Mouse (Mus musculus): ENCODE results near the gene Nfatc2.

The Nfatc2 gene

DNA sequence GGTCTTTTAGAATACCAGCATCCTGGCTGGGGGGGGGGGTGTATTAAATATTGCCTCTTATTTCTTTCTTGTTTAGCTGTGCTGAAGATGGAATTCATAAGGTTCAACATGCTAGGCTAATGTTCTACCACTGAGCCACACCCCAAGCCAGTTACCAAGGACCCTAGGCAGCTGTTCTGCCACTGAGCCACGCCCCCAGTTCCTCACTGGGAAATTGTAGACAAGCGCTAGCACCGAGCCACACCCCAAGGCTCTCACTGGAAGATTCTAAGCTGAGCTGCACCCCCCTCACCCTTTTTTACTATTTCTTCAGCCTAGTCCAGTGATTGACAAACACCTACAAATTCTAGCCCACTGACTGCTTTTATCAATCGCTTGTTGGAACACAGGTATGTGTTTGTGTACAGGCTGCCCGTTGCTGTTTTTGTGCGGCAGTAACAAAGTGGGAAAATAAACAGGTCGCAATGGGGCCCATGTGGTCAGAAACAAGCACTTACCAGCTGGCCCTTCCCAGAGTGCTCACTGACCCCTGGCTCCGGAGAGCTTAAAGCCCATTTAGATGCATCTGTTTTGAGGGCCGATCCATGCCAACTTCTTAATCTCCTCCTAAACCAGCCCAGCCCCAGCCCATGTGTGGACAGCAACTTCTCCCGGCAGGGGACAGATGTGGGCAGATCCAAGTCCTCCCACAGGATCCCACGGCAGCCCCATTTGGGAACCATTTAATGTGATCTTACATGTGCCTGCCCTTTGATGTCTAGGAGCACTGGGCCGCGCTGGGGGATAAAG, 11.8 kb upstream of the Nfatc2 start:
- in situ Hi-C loops (cut with MboI; ENCODE audit: unreplicated experiment in 2 of 2), result no loop called here

DNA sequence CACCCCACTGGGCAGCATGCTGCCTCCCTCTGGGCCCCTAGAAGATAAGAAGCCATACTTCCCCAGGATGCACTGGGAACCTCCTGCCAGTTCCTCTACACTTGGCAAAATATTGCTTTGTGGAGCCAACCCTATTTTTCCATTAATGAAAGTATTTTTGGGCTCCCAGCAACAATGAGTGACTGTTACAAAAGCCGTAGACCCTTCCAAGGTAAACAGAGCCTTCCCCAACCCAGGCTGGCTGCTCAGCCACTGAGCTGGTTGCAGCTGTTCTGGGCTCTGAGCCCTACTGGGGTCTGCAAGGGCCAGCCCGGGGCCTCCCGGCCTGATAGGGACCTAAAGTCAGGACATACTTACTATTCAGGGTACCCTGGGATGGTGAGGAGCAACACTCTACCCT, 9.5 kb upstream of the Nfatc2 start:
- in situ Hi-C loops (cut with MboI; ENCODE audit: unreplicated experiment in 2 of 2), result no loop called here

DNA sequence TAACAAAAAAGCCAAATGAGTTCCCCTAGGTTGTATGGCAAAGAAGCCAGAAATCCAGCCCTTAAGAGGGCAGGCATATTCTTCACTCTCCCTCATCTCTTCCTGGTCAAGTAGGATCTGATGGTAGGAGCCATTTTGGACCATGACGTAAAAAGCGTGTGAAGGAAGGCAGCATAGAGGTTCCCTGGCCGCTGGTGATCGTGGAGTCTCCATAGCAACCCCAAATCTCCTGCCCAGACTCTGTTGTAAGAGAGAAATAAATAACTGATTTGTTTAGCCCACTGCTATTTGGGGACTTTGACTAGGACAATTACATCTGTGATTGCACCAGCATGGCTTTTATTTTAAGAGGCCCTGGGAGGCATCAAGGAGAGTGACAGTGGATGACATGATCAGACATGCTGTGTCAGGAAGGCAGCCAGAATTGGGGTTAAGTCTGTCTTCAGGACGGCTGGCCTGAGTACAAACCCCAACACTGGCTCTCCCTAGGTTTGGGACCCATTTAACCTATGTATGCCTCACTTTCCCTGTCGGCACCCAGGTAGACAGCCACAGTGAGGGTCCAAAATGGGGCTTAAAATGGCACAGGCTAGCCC, 8.3 kb upstream of the Nfatc2 start:
- in situ Hi-C loops (cut with MboI; ENCODE audit: unreplicated experiment in 2 of 2), result no loop called here

DNA sequence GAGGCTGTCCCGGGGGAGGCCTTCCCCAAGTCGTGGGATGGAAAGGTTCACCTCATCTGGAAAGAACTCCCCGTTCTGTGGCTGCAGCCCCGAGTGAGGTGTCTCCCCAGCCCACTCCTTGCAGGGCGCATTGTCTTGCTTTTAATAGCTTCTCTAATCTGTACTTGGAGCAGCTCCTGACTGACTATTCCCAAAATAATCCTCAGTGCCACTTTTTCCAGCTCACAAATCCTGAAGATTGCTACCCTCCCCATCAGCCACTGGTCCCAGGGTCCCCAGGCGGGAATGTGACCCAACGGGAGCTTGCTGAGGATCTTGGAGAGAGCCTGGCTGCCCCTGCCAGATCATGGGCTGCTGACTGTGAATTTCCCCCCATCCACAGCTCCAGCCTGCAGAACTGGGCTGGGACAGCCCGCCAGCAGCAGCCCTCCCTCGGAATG, 6.7 kb upstream of the Nfatc2 start:
- in situ Hi-C loops (cut with MboI; ENCODE audit: unreplicated experiment in 2 of 2), result no loop called here

DNA sequence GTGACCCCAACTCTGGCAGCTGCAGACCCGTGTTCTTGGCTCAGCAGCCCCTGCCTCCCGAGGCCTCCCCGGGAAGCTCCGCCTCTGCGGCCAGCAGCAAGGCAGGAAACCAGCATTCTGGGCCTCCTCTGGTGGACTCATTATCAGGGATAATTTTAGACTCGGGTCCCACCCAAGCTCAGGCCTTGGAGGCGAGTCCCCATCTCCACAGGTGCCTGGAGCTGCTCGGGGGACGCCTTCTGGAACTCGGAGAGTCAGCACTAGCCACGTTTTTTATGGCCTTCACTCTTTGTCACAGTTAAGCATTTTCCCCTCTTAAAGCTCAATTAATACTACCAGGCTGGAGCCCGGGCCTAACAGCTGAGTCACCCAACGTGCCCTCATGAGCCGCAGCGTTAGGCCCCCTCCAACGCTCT, 3.2 kb upstream of the Nfatc2 start:
- in situ Hi-C loops (cut with MboI; ENCODE audit: unreplicated experiment in 2 of 2), result no loop called here

DNA sequence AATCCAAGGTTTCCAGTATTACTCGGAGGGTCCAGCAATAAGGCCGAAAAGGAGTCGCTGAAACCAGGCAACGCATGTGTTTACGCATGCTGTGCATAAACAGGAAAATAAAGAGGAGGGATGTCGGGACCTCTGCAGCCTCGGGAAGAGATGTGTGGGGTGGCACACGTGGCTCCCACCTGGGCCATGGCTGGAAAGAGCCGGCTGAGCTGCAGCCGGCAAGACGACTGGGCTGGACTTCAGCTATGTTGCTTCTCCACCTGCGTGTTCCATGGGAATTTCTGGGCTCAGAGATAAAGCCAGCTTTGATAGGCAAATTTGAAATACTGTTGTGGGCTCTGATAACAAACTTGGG, 907 bp upstream of the Nfatc2 start:
- in situ Hi-C loops (cut with MboI; ENCODE audit: unreplicated experiment in 2 of 2), result no loop called here

DNA sequence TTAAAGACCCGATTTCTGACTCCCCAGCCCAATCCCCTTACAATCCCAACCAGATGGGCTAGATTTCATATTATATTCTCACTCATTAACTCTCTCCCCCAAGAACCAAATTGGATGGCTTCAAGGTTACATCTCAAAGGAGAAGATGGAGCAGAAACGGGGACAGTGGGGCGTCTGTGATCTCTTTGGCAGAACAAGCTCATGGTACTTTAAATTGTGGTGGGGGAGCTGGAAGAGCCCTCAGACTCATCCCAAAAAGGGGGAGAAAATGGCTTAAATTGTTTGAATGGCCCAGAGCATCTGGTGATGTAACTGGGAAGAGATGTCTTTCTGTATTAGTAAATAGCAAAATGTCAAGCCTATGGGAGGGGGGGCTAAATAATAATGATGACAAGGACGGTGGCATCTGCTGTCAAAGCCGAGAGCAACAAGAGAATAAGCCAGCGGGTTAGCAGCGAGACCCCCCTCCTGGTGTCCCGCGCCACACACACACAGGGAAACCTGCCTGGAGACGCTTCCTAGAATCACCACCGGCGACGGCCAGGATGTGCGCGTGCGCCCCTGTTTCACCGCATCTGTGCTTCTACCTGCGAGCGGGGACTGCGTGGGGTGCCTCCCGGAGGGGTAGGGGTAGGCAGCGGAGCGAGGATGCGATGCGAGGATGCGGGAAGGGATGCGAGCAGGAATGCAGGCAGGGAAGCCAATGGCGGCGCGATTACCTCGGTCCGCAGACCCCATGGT, 537 bp downstream of the Nfatc2 start:
- in situ Hi-C loops (cut with MboI; ENCODE audit: unreplicated experiment in 2 of 2), result no loop called here

DNA sequence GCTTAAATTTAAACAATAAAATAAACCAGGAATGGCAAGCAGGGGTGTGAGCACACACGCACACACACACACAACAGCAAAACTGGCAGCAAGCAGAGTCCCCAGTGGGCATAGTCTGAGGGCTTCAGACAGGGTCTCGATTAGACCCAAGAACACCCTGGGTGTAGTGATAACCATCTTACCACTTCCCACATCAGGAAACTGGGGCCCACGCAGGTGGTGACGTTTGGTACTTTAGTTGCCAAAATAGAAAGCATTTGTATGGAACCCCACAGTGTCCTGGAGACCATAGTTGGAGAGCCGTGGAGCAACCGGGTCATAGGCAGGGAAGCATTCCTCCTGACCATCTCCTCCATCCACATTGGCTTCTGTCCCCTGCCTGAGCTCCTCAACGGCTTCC, 5.8 kb downstream of the Nfatc2 start:
- in situ Hi-C loops (cut with MboI; ENCODE audit: unreplicated experiment in 2 of 2), result no loop called here

DNA sequence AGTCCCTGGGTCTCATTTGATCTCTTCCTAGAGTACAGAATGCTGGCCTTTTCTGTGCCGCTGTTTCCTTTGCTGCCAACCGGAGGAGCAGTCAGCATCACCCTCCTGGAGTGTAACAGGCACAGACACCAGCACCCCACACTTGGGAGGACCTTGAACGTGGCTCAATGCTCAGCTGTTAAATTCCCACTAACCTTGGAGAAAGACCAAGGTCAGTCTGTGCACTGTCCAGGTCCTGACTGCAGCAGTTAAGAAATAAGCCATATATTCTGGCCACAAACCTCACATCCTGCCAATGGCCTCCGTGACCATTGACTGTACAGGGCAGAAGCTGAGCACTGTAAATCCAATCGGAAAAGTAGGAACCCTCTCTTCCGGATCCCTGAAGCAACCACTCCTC, 7.8 kb downstream of the Nfatc2 start:
- in situ Hi-C loops (cut with MboI; ENCODE audit: unreplicated experiment in 2 of 2), result no loop called here

DNA sequence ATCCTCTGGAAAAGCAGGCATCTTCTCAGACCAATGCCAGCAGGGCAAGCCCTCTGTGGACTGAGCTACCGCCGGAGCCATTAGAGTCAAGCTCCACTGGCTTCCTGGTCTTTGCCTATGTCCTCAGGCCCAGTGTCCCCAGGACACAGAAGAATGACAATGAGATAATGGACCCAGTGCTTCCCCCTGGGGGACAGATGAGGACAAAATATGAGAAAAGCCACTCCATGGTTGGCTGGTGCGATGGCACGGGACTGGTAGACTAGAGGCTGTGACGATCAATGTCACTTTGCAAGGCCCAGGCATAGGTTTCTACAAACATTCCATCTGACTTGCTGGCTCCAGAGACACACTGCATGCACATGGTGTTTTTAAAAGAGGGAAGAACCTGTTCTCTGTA, 8.5 kb downstream of the Nfatc2 start:
- in situ Hi-C loops (cut with MboI; ENCODE audit: unreplicated experiment in 2 of 2), result no loop called here

DNA sequence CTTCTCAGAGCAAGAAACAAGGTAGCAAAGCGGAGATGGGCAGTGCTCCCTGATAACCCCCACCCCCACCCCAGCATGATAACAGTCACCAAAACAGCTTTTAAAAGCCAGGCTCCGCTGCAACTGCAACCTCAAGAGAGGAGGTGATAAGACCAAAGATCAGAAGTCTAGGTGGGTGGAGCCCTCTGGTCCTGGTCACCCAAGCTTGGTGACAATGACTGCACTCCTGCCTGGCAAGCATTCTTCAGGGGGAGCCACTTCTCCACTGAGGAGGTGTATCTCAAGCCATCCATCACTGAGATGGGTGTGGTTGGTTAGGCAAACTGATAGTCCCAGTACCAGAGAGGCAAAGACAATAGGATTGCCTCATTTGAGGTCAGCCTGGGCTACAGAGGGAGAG, 10.4 kb downstream of the Nfatc2 start:
- in situ Hi-C loops (cut with MboI; ENCODE audit: unreplicated experiment in 2 of 2), result no loop called here

DNA sequence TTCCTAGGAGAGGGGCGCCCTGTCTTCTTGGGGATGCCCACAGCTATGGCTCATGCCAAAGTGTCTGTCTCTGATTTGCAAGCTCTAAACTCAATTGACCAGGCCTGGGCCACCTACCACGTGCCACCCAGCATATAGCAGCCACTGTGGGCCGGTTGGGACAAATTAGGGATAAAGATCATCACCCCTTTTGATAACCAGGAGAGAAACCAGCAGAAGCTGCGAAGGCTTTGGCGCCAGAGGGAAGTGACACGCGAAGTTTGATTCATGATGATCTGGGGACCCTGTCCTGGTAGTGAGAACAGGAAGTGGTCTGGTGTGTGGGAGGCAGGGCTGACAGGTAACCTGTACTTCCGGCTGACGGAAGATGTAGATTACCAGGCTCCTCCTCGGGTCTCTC, 10.9 kb downstream of the Nfatc2 start:
- in situ Hi-C loops (cut with MboI; ENCODE audit: unreplicated experiment in 2 of 2), result no loop called here

DNA sequence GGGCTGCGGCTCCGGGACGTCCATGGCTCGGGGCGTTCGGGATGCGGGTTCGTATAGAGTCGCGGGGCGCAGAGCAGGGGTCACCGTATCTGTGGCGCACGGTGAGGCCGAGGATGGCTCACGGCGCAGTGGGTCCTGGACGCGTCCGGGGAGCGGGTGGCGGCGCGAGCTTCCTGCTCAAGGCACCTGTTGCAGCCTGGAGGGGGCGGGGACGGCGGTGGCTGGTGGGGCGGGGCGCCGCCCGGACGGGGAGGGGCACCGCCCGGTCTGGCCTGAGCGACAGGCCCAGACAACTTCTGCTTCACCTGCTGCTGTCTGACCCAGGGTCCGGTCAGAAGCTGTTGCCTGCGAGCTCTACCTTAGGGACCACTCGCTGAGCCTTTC, 11.3 kb downstream of the Nfatc2 start:
- in situ Hi-C loops (cut with MboI; ENCODE audit: unreplicated experiment in 2 of 2), result no loop called here

DNA sequence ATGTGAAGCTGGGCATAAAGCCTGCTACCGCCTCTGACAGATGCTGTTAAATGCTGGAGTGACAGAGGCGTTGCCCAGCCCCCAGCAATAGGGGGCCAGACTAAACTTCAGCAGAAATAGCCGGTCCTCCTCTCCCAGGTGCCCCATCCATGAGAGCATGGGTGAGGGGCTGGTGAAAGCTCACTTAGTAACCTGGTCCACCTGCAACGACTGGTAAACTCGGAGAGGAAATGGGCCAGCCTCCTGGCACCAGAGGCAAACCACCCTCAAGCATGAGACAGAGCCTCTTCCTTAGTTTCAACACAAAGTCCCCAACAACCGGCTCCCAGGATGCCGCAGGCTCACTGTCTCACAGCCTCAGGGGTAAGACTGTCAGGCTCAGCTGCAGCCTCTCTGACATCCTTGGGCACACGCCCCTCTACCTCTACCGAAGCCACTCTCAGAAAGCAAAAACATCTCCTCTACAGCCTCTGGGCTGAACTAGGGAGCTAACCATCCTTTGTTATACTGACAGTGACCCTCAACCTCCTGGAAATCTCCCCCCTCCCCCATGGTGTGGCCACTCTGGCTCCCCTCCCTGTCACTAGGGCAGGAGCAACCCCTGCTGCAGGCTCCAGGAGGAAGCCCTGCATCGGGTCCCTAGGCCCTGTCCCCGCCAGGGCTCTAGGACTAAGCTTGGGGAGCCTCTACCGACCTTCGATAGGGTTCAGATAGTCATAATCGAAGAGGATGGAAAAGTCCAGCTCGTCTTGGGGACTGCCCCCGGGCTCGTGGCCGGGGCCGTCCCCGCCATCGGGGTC, 11.9 kb downstream of the Nfatc2 start:
- in situ Hi-C loops (cut with MboI; ENCODE audit: unreplicated experiment in 2 of 2), result no loop called here

DNA sequence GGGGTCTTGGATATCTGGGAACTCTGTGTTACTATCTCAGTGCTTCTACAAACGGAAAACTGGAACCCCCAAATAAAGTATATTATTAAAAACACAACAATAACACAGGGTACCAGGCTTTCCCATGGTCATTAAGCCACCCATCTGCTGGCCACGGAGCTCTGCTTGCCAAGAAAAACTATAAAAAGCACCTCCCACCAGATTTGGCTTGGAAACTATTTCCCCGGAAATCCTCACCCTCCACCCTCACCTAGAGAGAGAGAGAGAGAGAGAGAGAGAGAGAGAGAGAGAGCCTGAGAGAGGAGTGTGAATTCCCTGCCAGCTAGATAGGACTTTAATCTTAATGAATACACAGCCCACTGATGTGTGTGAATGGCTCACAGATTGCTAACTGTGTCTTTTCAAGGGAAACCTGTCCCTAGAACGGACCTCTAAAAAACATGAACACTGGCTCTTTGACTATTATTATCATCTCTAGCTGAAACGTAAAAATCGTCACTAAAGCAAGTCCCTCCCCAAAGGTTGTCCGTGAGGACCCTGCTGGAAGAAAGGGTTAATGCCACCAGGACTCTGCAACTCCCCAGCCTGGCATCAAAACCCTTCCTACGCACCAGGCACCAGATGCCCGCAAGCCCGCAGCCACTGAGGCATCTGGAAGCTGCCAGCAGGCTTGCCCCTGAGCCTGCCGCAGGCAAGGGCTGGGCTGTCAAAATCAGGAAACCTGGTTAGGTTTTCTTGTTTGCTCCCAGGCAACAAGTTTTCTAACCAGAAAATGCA, 12.7 kb downstream of the Nfatc2 start:
- in situ Hi-C loops (cut with MboI; ENCODE audit: unreplicated experiment in 2 of 2), result no loop called here

DNA sequence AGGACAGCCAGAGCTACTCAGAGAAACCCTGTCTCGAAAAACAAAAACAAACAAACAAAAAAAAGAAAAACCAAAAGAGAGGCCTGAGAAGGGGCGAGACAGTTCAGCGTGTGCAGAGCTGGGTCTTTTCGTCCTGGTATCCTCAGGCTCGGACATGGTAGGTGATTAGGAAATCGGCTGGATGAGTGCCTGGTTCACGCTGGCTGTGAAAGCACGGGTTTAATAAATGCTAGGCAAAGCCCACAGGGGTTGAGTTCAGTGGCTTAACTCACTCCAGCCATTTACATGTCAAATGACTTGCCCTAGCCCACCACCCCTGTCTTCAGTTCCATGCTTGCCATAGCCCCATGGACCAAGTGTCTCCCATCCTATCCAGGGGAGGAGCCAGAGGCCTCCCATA, 14.3 kb downstream of the Nfatc2 start:
- in situ Hi-C loops (cut with MboI; ENCODE audit: unreplicated experiment in 2 of 2), result no loop called here

DNA sequence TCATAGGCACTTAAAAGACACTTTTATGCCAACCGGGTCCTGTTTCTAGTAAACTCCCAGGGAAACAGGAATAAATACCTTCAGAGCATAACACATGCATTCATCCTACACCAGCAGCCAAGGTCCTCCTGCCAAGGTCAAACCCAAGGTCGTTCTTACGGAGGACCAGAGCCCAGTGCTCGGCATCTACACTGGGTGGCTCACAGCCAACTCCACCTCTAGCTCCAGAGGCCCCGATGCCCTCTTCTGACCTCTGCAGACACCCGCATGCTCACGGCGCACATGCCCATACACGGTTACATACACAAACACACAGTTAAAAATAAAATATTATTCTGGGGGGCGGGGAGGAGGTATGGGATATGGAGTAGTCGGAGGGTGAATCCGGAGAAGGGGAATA, 14.9 kb downstream of the Nfatc2 start:
- in situ Hi-C loops (cut with MboI; ENCODE audit: unreplicated experiment in 2 of 2), result no loop called here

DNA sequence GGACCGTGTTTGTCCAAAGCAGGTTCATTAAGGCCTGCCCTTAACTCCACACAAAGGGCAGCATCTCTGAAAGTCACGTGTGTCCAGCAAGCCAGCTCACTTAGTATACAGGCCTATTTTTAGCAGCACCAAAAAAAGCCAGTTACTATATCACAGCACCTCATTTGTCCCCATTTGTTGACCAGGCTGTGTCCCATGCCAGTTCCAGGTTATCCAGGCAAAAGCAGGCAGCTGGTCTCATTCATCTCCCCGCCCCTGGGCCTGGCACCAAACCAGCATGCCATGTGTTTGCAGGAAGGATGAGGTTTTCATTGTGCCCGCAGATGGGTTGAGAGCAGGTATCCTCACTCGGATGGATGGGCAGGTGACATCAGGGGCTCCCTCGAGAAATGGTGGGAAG, 16.6 kb downstream of the Nfatc2 start:
- in situ Hi-C loops (cut with MboI; ENCODE audit: unreplicated experiment in 2 of 2), result no loop called here

DNA sequence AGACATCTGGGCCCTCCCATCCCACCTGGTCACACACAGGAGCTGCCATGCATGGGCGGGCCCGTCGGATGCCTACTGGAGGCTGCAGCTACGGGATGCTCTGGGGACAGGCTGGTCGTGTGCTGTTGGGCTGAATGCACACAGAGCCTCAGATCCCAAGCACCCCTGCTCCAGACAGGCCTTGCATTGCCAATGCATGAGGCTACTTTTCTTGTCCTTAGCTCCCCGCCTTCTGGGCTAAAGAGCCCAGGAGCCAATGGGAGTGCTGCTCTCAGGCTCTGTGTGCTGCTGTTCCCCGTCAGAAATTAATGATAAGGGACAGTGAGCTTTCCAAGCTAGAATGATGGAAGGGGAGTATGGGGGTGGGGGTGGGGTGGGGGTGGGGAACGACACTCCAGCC, 17.0 kb downstream of the Nfatc2 start:
- in situ Hi-C loops (cut with MboI; ENCODE audit: unreplicated experiment in 2 of 2), result no loop called here

DNA sequence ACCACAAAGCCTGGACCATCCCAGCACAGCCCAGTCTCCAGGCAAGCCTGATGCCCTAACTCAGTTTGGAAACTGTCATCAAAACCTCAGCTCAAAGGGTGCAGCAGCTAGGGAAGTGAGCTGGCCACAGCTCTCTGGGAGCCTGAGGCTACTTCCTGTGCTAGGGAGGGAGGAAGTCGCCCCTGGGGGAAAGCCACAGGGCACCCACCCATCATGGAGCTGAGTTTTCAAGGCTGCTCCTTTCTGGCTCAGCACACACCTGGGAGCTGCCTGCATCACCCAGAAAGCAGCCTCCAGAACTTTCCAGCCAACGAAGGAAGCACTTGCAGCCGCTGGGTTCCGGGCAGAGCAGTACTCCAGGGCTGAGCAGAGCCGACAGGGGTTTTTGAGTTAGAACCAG, 18.4 kb downstream of the Nfatc2 start:
- in situ Hi-C loops (cut with MboI; ENCODE audit: unreplicated experiment in 2 of 2), result no loop called here

Data from v-Abl transformed pro-B cells (cell line).